Mouse (Mus musculus) myocyte (in vitro differentiated cells): ENCODE measurements around the gene Nanos3. TPM values are rescaled to one million over a fixed set of nuclear protein-coding genes. Genes with fewer than 3 reads are reported as not detected.
A peak's percentile ranks its signal among the peaks of the same experiment; 100 is the strongest.

Experiments
- H3K27me3 ChIP-seq: one replicate; pipeline ENCODE4 v1.6.1; 2011; ENCODE audit not compliant: control insufficient read depth, insufficient read depth, insufficient read length
- H3K36me3 ChIP-seq: one replicate; pipeline ENCODE4 v1.6.1; 2011; ENCODE audit not compliant: control insufficient read depth, insufficient read depth
- H3K4me2 ChIP-seq: one replicate; pipeline ENCODE4 v1.6.1; 2011; ENCODE audit warnings: low read depth, control low read depth
- H3K4me3 ChIP-seq: one replicate; pipeline ENCODE4 v1.5.1; 2011; ENCODE audit warnings: mild to moderate bottlenecking, control low read depth, moderate library complexity
- H3K79me2 ChIP-seq: one replicate; pipeline ENCODE4 v1.6.1; 2011; ENCODE audit not compliant: control insufficient read depth, insufficient read depth
- H3ac ChIP-seq: one replicate; pipeline ENCODE4 v1.6.1; 2011; ENCODE audit not compliant: control insufficient read depth, insufficient read length
- CEBPB ChIP-seq: IDR thresholded peaks from 2 replicates; pipeline ENCODE4 v1.6.1; 2011; ENCODE audit warnings: mild to moderate bottlenecking, moderate library complexity; ENCODE audit not compliant: poor library complexity, insufficient read depth, severe bottlenecking
- E2F4 ChIP-seq: IDR thresholded peaks from one replicate; pipeline ENCODE4 v1.6.1; 2011; ENCODE audit warnings: mild to moderate bottlenecking, control low read depth, moderate library complexity; ENCODE audit not compliant: insufficient read depth
- MAX ChIP-seq: IDR thresholded peaks from one replicate; pipeline ENCODE4 v1.6.1; 2011; ENCODE audit warnings: low read depth, mild to moderate bottlenecking, control low read depth
- MYOD1 ChIP-seq, 3 experiments: IDR thresholded peaks; one replicate each; pipeline ENCODE4 v1.6.1; 2011; ENCODE audit warnings: control low read depth in 2 of 3, low read depth in 2 of 3, mild to moderate bottlenecking in 2 of 3, moderate library complexity in 1 of 3; ENCODE audit not compliant: insufficient read length in 2 of 3, control insufficient read depth in 1 of 3
- MYOG ChIP-seq, 3 experiments: IDR thresholded peaks; one replicate each; pipeline ENCODE4 v1.6.1; 2011; ENCODE audit warnings: control low read depth in 2 of 3, low read depth in 2 of 3, mild to moderate bottlenecking in 2 of 3; ENCODE audit not compliant: insufficient read length in 2 of 3, control insufficient read depth in 1 of 3, insufficient read depth in 1 of 3
- POLR2A ChIP-seq: IDR thresholded peaks from one replicate; pipeline ENCODE4 v1.6.1; 2011; ENCODE audit warnings: low read depth, mild to moderate bottlenecking, control low read depth, moderate library complexity; ENCODE audit not compliant: insufficient read length
- POLR2AphosphoS2 ChIP-seq: IDR thresholded peaks from one replicate; pipeline ENCODE4 v1.6.1; 2011; ENCODE audit warnings: low read depth, control low read depth; ENCODE audit not compliant: insufficient read length
- REST ChIP-seq: IDR thresholded peaks from one replicate; pipeline ENCODE4 v1.6.1; 2011; ENCODE audit warnings: mild to moderate bottlenecking, control low read depth, moderate library complexity; ENCODE audit not compliant: insufficient read depth, insufficient read length
- SRF ChIP-seq: IDR thresholded peaks from one replicate; pipeline ENCODE4 v1.6.1; 2011; ENCODE audit warnings: low read depth; ENCODE audit not compliant: control insufficient read depth, insufficient read length
- TCF12 ChIP-seq: IDR thresholded peaks from one replicate; pipeline ENCODE4 v1.6.1; 2011; ENCODE audit warnings: mild to moderate bottlenecking, control low read depth; ENCODE audit not compliant: poor library complexity, insufficient read depth, severe bottlenecking
- TCF3 ChIP-seq: IDR thresholded peaks from one replicate; pipeline ENCODE4 v1.6.1; 2011; ENCODE audit warnings: low read depth, control low read depth; ENCODE audit not compliant: insufficient read length
- USF1 ChIP-seq: IDR thresholded peaks from one replicate; pipeline ENCODE4 v1.6.1; 2011; ENCODE audit warnings: low read depth, mild to moderate bottlenecking, control low read depth, moderate library complexity
- polyA plus RNA-seq: library from polyadenylated mRNA; unstranded; fragments of >200 nt; fragmentation: generic; extraction: Trizol; gene quantifications from one replicate; pipeline ENCODE4 v1.2.1, GENCODE M21; 2012; ENCODE audit warnings: missing spikeins

Nanos3 gene
- polyA plus RNA-seq, 1 experiment: 1.2 TPM

DNA sequence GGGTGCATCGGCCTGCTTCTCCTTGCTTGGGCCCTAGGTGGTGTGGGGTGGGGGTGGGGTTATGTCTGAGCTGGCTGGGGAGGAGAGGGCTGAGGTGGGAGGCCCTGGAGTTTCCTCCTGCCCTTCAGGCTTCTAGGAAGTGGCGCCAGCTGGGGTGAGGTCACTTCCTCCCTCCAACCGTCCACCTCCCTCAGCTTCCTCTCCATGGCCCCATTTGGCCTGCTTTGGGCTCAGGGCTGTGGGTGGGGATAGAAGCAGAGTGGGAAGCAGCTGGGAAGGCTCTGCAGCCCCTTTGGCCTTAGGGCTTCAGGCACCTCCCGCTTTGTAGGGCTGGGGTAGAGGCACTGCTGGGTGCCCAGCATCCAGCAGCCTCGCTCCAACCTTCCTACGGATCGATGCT lies 22.8 kb upstream of the Nanos3 start:
- H3K27me3 ChIP-seq: no peaks in the 10 kb centered on the region
- H3ac ChIP-seq: no peak overlapping the region
- peaks cover 34% of the 10 kb centered on the region for H3K36me3 ChIP-seq
- peak overlapping the region; percentile 38 for H3K4me2 ChIP-seq
- no peak overlapping the region for H3K4me3 ChIP-seq
- TF ChIP-seq POLR2A (peak; percentile 22), MYOG (IDR thresholded peaks at IDR 0.05; ENCODE audit: control insufficient read depth in 1 of 3, insufficient read depth in 1 of 3, insufficient read length in 2 of 3, low read depth in 2 of 3) (no peak), POLR2AphosphoS2 (peak; percentile 50)
- peaks cover 52% of the 10 kb centered on the region for H3K79me2 ChIP-seq

DNA sequence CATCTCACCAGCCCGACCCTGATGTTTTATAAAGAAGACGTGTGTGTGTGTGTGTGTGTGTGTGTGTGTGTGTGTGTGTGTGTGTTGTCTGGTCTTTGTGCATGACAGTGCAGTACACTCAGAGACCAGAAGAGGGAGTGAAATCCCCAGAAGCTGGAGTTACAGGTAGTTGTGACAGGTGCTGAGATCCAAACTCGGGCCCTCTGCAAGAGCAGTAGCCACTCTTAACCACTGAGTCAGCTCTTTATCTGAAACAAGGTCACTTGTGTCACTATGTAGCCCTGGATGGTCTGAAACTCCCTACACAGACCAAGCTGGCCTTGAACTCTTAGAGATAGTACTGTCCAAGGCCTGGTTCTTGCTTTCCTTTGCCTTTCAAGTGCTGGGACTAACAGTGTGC lies 21.6 kb upstream of the Nanos3 start:
- H3K4me3 ChIP-seq: no peak overlapping the region
- no peak overlapping the region for H3K4me2 ChIP-seq
- peaks cover 34% of the 10 kb centered on the region for H3K36me3 ChIP-seq
- peaks cover 61% of the 10 kb centered on the region for H3K79me2 ChIP-seq
- H3ac ChIP-seq: no peak overlapping the region
- no peaks in the 10 kb centered on the region for H3K27me3 ChIP-seq
- TF ChIP-seq MYOG (IDR thresholded peaks at IDR 0.05; ENCODE audit: control insufficient read depth in 1 of 3, insufficient read depth in 1 of 3, insufficient read length in 2 of 3, low read depth in 2 of 3) (no peak), E2F4 (no peak), POLR2AphosphoS2 (no peak)

DNA sequence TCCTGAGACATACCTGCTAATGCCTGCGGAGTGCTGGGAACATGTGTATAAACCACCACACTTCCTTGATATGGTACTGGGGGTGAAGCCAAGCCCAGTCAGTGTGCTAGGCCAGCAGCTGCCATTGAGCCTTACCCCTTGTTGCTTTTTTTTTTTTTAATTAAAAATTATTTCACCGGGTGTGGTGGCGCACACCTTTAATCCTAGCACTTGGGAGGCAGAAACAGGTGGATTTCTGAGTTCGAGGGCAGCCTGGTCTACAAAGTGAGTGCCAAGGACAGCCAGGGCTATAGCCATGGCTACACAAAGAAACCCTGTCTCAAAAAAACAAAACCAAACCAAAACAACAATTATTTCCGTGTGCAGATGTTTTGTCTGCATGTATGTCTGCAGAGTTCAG lies 20.1 kb upstream of the Nanos3 start:
- peaks cover 71% of the 10 kb centered on the region for H3K79me2 ChIP-seq
- no peaks in the 10 kb centered on the region for H3K27me3 ChIP-seq
- H3K36me3 ChIP-seq: peaks cover 34% of the 10 kb centered on the region
- peak overlapping the region; percentile 93 for H3K4me2 ChIP-seq
- peak; percentile 42 for TF ChIP-seq POLR2AphosphoS2
- no peak for TF ChIP-seq USF1
- H3K4me3 ChIP-seq: peak overlapping the region; percentile 82
- no peak overlapping the region for H3ac ChIP-seq

DNA sequence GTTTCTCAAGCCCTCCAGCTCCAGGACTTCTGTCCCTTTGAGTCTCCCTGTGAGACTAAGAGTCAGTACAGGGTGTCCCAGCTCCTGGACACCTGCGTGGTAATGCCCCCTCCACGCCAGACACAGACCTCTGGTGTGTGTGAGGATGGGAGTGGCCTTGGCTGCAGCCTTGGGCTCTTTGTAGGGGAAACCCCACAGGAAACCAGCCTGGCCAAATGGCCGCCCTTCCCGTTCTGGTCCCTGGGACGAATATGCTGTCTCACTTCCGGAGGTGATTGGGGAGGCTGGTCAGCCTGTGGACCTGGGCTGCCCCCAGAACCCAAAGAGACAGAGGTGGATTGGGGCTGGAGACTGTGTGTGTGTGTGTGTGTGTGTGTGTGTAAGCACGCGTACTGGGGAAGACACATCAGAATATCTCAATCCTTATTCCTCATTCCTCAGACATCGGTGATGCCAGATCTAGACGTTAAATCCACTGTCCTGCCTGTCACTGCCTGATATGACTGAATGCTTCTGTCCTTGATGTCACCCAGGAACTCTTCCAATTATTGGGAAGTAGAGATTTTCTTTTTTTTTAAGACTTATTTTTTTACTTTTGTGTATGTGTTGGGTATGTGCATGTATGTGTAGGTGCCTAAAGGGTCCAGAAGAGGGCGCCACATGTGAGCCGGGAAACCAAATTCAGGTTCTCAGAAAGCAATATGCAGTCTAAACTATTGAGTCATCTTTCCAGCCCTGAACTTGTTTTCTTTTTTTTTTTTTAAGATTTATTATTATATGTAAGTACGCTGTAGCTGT lies 19.2 kb upstream of the Nanos3 start:
- Histone ChIP-seq H3K79me2 (peaks cover 71% of the 10 kb centered on the region), H3K36me3 (peaks cover 28% of the 10 kb centered on the region), H3ac (no peak overlapping the region), H3K4me3 (peak overlapping the region; percentile 82), H3K4me2 (peak overlapping the region; percentile 93), H3K27me3 (no peaks in the 10 kb centered on the region)
- no peak for TF ChIP-seq TCF12
- no peak for TF ChIP-seq E2F4
- TF ChIP-seq POLR2AphosphoS2: no peak
- peak in 1 of 3 experiments; percentile 17 for TF ChIP-seq MYOG (IDR thresholded peaks at IDR 0.05; ENCODE audit: control insufficient read depth in 1 of 3, insufficient read depth in 1 of 3, insufficient read length in 2 of 3, low read depth in 2 of 3)
- no peak for TF ChIP-seq REST
- TF ChIP-seq MYOD1 (IDR thresholded peaks at IDR 0.05; ENCODE audit: control insufficient read depth in 1 of 3, insufficient read length in 2 of 3, low read depth in 2 of 3): no peak
- no peak for TF ChIP-seq TCF3
- no peak for TF ChIP-seq USF1
- no peak for TF ChIP-seq MAX
- TF ChIP-seq POLR2A: peak; percentile 34
- no peak for TF ChIP-seq SRF
- TF ChIP-seq CEBPB: no peak

DNA sequence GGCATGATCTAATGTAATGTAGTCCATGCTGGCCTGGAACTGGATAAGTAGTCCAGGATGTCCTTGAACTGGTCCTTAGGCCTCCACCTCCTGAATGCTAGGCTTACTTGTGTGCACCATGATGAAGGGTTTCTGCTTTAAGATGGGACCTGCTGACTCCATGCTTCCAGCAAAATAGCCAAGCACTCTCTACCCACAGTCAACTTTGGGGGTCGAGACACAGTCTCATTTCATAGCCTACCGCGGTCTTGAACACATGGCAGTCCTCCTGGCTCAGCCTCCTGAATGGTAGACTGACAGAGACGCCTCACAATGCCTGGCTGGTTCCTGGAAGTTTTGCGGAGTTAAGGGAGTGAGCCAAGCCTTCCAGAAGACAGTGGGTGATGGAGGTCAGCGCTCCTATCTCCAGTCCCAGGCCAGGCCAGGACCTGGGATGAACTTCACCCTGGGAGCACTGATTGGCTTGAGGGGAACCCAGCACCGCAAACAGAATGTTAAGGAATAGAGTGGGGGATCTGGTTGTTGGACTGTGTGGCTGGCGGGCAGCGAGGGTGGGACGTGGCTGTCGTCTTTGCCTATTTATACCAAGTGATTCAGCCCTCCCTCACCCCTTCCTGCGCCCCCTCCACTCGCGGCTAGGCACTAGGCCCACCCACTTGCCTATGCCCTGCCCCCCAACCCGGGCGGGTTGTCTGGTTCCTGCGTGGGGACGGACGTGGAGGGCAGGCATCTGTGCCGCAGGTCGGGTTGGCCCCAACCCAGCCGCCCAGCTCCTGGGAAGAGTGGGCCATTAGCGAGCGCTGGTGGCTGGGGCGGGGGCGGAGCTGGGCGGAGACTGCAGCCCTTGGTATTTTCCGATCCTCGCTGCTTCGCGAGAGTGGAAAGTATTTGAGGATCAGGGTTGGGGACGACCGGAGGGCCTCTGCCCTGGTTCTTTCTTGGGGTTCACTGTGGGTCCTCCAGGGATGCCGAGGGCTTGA lies 18.2 kb upstream of the Nanos3 start:
- Histone ChIP-seq H3K36me3 (peaks cover 18% of the 10 kb centered on the region), H3K27me3 (no peaks in the 10 kb centered on the region), H3K4me3 (peak overlapping the region; percentile 82), H3K4me2 (peak overlapping the region; percentile 93), H3K79me2 (peaks cover 66% of the 10 kb centered on the region), H3ac (peak overlapping the region; percentile 77)
- no peak for TF ChIP-seq REST
- TF ChIP-seq CEBPB: no peak
- TF ChIP-seq MAX: no peak
- TF ChIP-seq TCF12: no peak
- TF ChIP-seq E2F4: no peak
- TF ChIP-seq SRF: no peak
- TF ChIP-seq POLR2A: peak; percentile 76
- TF ChIP-seq TCF3: peak; percentile 38
- no peak for TF ChIP-seq USF1
- peak in 2 of 3 experiments; percentile 27 to 70 for TF ChIP-seq MYOG (IDR thresholded peaks at IDR 0.05; ENCODE audit: control insufficient read depth in 1 of 3, insufficient read depth in 1 of 3, insufficient read length in 2 of 3, low read depth in 2 of 3)
- peak in 1 of 3 experiments; percentile 54 for TF ChIP-seq MYOD1 (IDR thresholded peaks at IDR 0.05; ENCODE audit: control insufficient read depth in 1 of 3, insufficient read length in 2 of 3, low read depth in 2 of 3)
- peak; percentile 88 for TF ChIP-seq POLR2AphosphoS2
